Mouse (Mus musculus) hindbrain, embryonic 15.5 days (tissue): Measurements from ENCODE around the gene Scamp5. TPM values are rescaled to one million over a fixed set of nuclear protein-coding genes. Genes with fewer than 3 reads are reported as not detected.

Experiments
- ATAC-seq: fragments of 200-750 bp; cut with Nextera tagmentation; 2 replicates; pipeline ENCODE4 v1.8.0; 2017; ENCODE audit warnings: low read depth, moderate number of reproducible peaks, moderate TSS enrichment; ENCODE audit not compliant: low FRiP score
- H3K27ac ChIP-seq: fragments of 300-500 bp; sonication (generic); replicated peaks from 2 replicates; pipeline ENCODE4 v1.5.1; 2015; ENCODE audit warnings: mild to moderate bottlenecking, inconsistent platforms
- H3K27me3 ChIP-seq: fragments of 300-500 bp; sonication (generic); 2 replicates; pipeline ENCODE4 v1.6.1; 2015; ENCODE audit warnings: control low read depth, inconsistent platforms
- H3K36me3 ChIP-seq: fragments of 300-500 bp; sonication (generic); 2 replicates; pipeline ENCODE4 v1.6.1; 2015; ENCODE audit warnings: control low read depth, inconsistent platforms
- H3K4me1 ChIP-seq: fragments of 300-500 bp; sonication (generic); replicated peaks from 2 replicates; pipeline ENCODE4 v1.6.1; 2015; ENCODE audit warnings: control low read depth, inconsistent platforms
- H3K4me2 ChIP-seq: fragments of 300-500 bp; sonication (generic); 2 replicates; pipeline ENCODE4 v1.6.1; 2015; ENCODE audit warnings: moderate library complexity, mild to moderate bottlenecking, inconsistent platforms
- H3K4me3 ChIP-seq: fragments of 300-500 bp; sonication (generic); 2 replicates; pipeline ENCODE4 v1.5.1; 2015; ENCODE audit warnings: mild to moderate bottlenecking, inconsistent platforms
- H3K9ac ChIP-seq: fragments of 300-500 bp; sonication (generic); 2 replicates; pipeline ENCODE4 v1.6.1; 2015; ENCODE audit warnings: inconsistent platforms
- H3K9me3 ChIP-seq: fragments of 300-500 bp; sonication (generic); 2 replicates; pipeline ENCODE4 v1.6.1; 2016; ENCODE audit warnings: control low read depth, inconsistent platforms
- WGBS: fragments of 180-500 bp; shearing (Covaris S2); methylation state at CpG from one replicate; pipeline ENCODE4 v1.1.7; 2015; 5-methylcytosine and 5-hydroxymethylcytosine counted together
- polyA plus RNA-seq: library from polyadenylated mRNA; unstranded; fragments of >200 nt; fragmentation: Nextera tagmentation; extraction: Ambion mirVana; gene quantifications from 2 replicates; pipeline ENCODE4 v1.2.1, GENCODE M21; 2015

Gene Scamp5
- polyA plus RNA-seq, 1 experiment from 2014 or later: 139 TPM

DNA sequence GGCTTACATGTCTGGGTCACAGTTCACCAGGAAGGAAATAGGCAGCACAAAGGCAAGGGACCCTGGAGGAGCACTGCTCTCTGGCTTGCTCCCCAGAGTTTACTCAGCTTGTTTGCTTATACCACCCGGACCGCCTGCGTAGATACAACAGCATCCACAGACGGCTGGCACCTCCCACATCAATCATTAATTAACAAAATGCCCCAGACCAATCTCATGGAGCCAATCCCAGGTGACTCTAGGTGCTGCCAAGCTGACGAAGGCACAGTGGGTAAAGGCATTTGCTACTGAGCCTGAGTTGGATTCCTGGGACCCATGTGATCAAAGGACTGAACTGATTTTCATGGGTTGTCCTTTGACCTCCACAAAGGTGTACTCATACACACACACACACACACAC, 29.4 kb upstream of the Scamp5 start:
- peaks cover 26% of the 10 kb centered on the region for H3K4me1 ChIP-seq
- no peak overlapping the region for H3K27ac ChIP-seq
- no peak for ATAC-seq
- no peak overlapping the region for H3K9ac ChIP-seq
- WGBS: 60% methylated on average over 5 of the region's 5 CpGs
- peaks cover 3% of the 10 kb centered on the region; the same call in 1 of the 2 replicates for H3K27me3 ChIP-seq
- no peaks in the 10 kb centered on the region for H3K36me3 ChIP-seq
- no peak overlapping the region for H3K4me3 ChIP-seq
- no peak overlapping the region for H3K4me2 ChIP-seq
- no peaks in the 10 kb centered on the region for H3K9me3 ChIP-seq

DNA sequence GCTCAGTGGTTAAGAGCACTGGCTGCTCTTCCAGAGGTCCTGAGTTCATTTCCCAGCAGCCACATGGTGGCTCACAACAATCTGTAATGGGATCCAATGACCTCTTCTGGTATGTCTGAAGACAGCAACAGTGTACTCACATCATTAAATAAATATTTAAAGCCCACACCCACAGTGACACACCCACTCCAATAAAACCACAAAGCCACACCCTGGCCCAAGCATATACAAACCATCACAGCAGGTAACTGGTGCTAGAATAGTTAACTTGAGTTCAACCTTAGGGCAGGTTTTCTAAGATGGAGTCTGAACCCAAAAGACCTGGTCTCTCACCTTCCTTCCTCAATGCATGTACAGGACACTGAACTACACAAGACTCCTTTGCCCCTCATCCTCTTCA, 27.1 kb upstream of the Scamp5 start:
- Histone ChIP-seq H3K4me3 (no peak overlapping the region), H3K9me3 (no peaks in the 10 kb centered on the region)
- no peak for ATAC-seq

DNA sequence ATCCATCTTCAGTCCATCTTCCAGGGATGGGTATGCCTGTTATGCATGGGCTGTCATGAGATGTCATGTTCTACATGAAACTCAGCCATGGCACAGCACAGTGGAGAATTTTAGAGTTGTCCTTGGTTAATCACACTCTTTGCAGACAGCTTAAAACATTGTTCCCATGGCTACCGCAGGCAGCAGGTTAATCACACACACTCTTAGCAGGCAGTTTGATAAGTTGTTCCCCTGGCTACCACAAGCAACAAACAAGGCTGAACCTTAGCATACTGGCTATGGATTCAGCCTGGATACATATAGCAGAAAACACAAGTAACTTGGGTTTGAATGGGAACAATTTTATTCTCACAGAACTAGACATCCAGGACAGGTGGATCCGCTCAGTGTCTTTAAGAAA, 25.7 kb upstream of the Scamp5 start:
- Histone ChIP-seq H3K4me3 (no peak overlapping the region), H3K9ac (no peak overlapping the region), H3K9me3 (no peaks in the 10 kb centered on the region), H3K27ac (no peak overlapping the region), H3K27me3 (no peaks in the 10 kb centered on the region), H3K4me2 (no peak overlapping the region), H3K4me1 (peaks cover 8% of the 10 kb centered on the region), H3K36me3 (no peaks in the 10 kb centered on the region)
- WGBS: 92% methylated on average over 2 of the region's 2 CpGs
- ATAC-seq: no peak

More for the DNA sequence above, 27.1 kb upstream of the Scamp5 start:
- no peaks in the 10 kb centered on the region for H3K36me3 ChIP-seq
- no peak overlapping the region for H3K9ac ChIP-seq
- H3K4me2 ChIP-seq: no peak overlapping the region
- H3K4me1 ChIP-seq: peaks cover 11% of the 10 kb centered on the region
- no peaks in the 10 kb centered on the region; the same call in 1 of the 2 replicates for H3K27me3 ChIP-seq
- H3K27ac ChIP-seq: no peak overlapping the region

DNA sequence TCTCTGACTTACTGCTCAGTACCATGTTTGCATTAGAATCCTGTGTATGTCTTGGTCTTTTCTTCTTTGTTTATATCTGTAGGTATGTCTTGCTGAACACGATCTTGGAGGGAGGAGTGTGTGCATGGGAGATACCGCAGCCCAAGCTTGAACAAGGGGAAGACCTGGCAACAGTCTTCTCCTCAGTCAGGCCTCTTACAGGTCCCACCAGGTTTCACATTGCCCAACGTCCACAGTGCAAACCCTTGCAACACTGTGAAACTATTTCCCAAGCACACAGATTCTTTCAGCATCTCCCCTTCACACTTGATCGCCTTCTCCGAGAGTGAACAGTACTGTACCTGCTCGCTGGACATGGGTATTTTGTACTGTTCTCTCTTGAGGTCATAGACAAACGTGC, 19.9 kb upstream of the Scamp5 start:
- Histone ChIP-seq H3K27me3 (no peaks in the 10 kb centered on the region), H3K4me3 (no peak overlapping the region), H3K36me3 (no peaks in the 10 kb centered on the region), H3K9me3 (no peaks in the 10 kb centered on the region), H3K27ac (no peak overlapping the region), H3K9ac (no peak overlapping the region), H3K4me1 (0 out of 2 replicates have a peak, but pooled peaks cover 3% of the 10 kb centered on the region), H3K4me2 (no peak overlapping the region)
- ATAC-seq: no peak
- WGBS: 77% methylated on average over 7 of the region's 7 CpGs

DNA sequence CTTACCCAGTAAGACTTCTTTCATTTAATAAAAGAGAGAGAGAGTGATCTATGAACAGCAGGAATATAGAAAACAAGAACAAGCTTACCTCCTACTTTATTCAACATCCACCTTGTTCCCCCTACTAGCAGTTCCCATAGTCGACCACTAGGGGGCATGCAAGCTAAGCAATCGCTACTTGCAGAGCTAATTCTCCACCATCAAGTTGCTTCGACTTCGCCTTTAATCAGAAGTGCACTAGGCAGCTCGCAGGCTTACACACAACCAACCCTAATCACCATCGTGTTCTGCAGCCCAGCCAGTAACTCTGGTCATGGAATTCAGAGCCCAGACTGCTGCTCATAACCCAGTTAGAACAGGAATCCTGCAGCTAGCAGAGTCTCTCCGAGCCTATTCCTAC, 17.9 kb upstream of the Scamp5 start:
- H3K9ac ChIP-seq: no peak overlapping the region
- H3K27me3 ChIP-seq: no peaks in the 10 kb centered on the region
- ATAC-seq: peak; percentile 65; the same call in 1 of the 2 replicates
- no peaks in the 10 kb centered on the region for H3K36me3 ChIP-seq
- H3K4me1 ChIP-seq: 0 out of 2 replicates have a peak, but pooled peaks cover 3% of the 10 kb centered on the region
- no peaks in the 10 kb centered on the region for H3K9me3 ChIP-seq
- H3K4me3 ChIP-seq: no peak overlapping the region
- no peak overlapping the region for H3K27ac ChIP-seq
- 14% methylated on average over 7 of the region's 7 CpGs for WGBS
- no peak overlapping the region for H3K4me2 ChIP-seq

DNA sequence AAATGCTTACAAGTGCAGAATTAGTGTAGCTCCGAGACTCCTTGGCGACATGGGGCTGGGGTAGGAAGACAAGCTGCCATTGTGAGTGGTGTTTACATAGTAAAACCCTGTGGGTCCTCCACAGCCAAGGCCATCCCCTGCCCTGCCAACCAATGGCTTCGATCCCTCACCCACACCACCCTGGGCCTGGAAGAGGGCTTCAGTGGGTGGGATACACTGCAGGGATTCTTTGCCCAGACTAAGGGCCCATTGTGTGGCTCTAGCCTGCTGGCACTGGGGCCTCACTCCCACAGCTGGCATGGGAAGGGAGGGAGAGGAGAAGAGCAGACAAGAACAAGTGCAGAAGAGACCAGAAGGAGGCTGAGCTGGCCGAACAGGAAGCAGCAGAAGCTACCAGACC, 1.1 kb upstream of the Scamp5 start:
- H3K9me3 ChIP-seq: no peaks in the 10 kb centered on the region
- no peak overlapping the region for H3K27ac ChIP-seq
- peaks cover 37% of the 10 kb centered on the region for H3K4me1 ChIP-seq
- H3K27me3 ChIP-seq: no peaks in the 10 kb centered on the region
- 56% methylated on average over 4 of the region's 4 CpGs for WGBS
- no peaks in the 10 kb centered on the region for H3K36me3 ChIP-seq
- H3K4me3 ChIP-seq: no peak overlapping the region
- H3K9ac ChIP-seq: no peak overlapping the region
- H3K4me2 ChIP-seq: peak overlapping the region; percentile 83
- peak; percentile 36; the same call in 1 of the 2 replicates for ATAC-seq

DNA sequence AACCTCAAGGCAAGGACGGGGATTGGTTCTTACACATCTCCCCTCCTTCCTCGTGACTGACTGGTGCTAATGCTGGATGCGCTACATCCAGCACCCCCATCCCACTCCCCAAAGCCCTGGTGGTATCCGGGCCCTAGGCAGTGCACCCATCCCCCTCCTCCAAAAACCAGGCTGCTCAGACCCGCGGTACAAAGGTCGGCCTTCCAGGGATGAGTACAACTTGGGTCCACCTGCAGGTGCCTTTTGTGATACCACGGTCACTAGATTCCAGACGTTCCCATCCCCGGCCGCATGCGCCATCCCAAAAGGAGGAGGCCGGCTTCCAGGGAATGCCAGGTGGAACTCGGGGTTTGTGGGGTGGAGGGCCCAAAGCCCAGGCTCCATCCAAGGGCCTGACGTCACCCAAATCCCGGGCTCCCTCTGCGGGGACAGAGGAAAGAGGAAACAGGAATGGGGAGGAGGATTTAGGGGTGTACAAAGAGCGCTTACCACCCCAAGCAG, 539 bp downstream of the Scamp5 start:
- H3K4me2 ChIP-seq: peak overlapping the region; percentile 83
- H3K27ac ChIP-seq: peak overlapping the region; percentile 92
- no peaks in the 10 kb centered on the region for H3K36me3 ChIP-seq
- H3K9me3 ChIP-seq: no peaks in the 10 kb centered on the region
- peaks cover 37% of the 10 kb centered on the region for H3K4me1 ChIP-seq
- peak overlapping the region; percentile 74 for H3K4me3 ChIP-seq
- H3K27me3 ChIP-seq: no peaks in the 10 kb centered on the region
- ATAC-seq: peak; percentile 76
- WGBS: 1% methylated on average over 18 of the region's 18 CpGs
- peak overlapping the region; percentile 92 for H3K9ac ChIP-seq

DNA sequence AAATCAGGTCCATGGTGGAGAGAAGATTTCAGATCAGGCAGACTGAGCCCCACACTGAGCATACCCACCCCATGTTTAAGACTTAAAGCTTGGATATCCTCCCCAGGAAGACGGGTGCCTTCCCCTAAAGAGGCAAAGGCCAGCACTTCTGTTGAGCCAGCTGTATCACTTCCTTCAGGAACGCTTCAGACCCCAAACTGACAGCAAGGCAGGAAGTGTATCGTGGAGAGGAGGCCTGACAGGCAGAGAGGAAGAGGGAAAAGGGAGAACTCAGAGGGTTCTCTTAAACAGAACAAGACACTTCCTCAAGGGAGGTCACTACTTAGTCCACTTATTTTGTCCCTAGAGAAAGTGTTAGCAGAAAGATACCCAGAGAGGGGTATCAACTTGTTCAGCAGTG, 1.8 kb downstream of the Scamp5 start:
- H3K9ac ChIP-seq: no peak overlapping the region
- H3K4me2 ChIP-seq: peak overlapping the region; percentile 83
- peaks cover 37% of the 10 kb centered on the region for H3K4me1 ChIP-seq
- ATAC-seq: no peak
- peak overlapping the region; percentile 74 for H3K4me3 ChIP-seq
- H3K27ac ChIP-seq: no peak overlapping the region
- H3K36me3 ChIP-seq: no peaks in the 10 kb centered on the region
- no peaks in the 10 kb centered on the region for H3K27me3 ChIP-seq
- no peaks in the 10 kb centered on the region for H3K9me3 ChIP-seq
- WGBS: 73% methylated on average over 3 of the region's 3 CpGs

DNA sequence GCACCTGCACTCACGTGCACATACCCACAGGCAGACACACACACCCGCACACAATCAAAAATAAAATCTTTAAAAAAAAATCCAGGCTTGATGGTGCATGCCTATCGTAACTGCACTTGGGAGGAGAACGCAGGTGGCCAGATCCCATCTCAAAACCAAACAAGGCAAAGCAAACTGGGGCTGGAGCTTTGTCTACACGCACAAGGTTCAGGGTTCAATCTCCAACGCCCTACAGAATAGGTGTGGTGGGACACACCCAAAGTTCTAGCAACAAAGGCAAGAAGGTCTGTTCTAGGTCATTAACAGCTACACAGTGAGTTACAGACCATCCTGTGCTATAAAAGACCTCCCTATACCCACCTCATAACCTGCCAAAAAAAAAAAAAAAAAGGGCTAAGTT, 5.0 kb downstream of the Scamp5 start:
- WGBS: 86% methylated on average over 6 of the region's 6 CpGs
- H3K36me3 ChIP-seq: no peaks in the 10 kb centered on the region
- ATAC-seq: no peak
- H3K27me3 ChIP-seq: no peaks in the 10 kb centered on the region
- no peak overlapping the region for H3K4me2 ChIP-seq
- no peak overlapping the region for H3K9ac ChIP-seq
- no peaks in the 10 kb centered on the region for H3K9me3 ChIP-seq
- H3K27ac ChIP-seq: no peak overlapping the region
- no peak overlapping the region for H3K4me3 ChIP-seq
- H3K4me1 ChIP-seq: peaks cover 27% of the 10 kb centered on the region

DNA sequence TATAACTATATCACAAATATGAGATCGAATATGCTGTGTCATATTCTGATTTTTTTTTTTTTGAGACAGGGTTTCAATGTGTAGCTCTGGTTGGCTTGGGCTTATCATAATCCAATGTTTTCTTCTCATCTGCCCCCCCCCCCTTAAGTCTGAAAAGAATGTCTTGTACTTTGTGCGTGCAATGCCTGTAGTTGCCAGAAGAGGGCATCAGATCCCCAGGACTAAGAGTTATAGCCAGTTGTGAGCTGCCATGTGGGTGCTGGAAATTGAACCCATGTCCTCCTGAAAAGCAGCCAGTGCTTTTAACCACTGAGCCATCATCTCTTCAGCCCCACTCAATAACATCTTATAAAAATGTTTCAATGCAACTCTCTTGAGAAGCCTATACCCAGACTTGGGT, 8.2 kb downstream of the Scamp5 start:
- Histone ChIP-seq H3K4me1 (peaks cover 7% of the 10 kb centered on the region; the same call in 1 of the 2 replicates), H3K9me3 (no peaks in the 10 kb centered on the region), H3K27ac (no peak overlapping the region), H3K36me3 (no peaks in the 10 kb centered on the region), H3K4me3 (no peak overlapping the region), H3K4me2 (no peak overlapping the region), H3K27me3 (no peaks in the 10 kb centered on the region), H3K9ac (no peak overlapping the region)
- no peak for ATAC-seq
- 100% methylated on average over 2 of the region's 2 CpGs for WGBS

DNA sequence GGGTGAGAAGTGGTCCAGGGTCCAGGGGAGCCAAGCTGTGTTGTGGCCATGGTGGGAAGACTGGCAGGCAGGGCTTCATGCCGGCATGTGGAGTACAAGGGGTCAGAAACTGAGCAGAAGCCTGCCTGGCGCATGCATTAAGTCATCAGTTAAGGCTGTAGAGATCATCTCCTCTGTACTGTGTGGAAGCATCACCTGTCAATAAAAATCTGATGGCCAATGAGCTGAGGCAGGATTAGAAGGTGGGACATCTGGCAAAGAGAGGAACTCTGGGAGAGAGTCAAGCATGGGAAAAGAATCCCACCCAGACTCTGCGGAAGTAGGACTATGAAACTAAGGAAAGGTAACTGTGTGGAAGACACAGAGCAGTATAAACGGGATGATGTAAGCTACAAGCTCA, 14.3 kb downstream of the Scamp5 start:
- Histone ChIP-seq H3K36me3 (peaks cover 27% of the 10 kb centered on the region), H3K27ac (no peak overlapping the region), H3K9ac (no peak overlapping the region), H3K4me1 (no peaks in the 10 kb centered on the region), H3K27me3 (no peaks in the 10 kb centered on the region), H3K4me3 (no peak overlapping the region), H3K4me2 (no peak overlapping the region), H3K9me3 (no peaks in the 10 kb centered on the region)
- ATAC-seq: no peak
- 92% methylated on average over 4 of the region's 4 CpGs for WGBS

DNA sequence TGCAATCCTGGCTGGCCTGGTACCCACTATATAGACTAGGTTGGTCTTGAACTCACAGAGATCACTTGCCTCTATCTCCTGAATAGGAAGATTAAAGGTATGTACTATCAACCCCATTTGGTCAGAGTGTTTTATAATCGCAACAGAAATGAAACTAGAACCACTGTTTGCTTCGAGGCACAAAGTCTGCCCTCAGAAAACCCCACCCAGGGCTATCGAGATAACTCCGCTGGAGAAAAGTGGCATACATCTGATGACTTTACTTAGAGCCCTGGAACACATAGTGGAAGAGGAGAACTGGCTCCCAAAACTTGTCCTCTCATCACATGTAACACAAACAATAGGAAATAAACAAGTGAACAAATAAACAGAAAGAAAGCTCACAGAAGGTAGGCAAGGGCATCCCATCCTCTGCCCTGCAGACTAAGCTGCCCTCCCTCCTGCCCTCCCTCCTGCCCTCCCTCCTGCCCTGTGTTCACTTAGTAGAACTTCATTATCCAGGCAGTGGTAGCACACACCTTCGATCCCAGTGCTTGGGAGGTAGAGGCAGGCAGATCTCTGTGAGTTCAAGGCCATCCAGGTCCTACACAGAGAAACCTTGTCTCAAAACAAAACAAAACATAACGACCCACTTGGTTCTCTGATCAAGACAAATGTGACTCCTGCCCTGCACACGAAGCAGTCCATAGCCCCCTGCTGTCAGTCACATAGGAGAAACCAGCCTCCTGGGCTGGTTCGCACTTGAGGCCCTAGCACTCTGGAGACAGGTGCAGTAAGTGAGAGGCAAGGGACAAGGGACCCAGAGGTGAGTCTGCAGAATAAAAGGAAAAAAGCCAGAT, 15.0 kb downstream of the Scamp5 start:
- no peaks in the 10 kb centered on the region for H3K4me1 ChIP-seq
- ATAC-seq: no peak
- peaks cover 33% of the 10 kb centered on the region for H3K36me3 ChIP-seq
- no peak overlapping the region for H3K4me3 ChIP-seq
- H3K4me2 ChIP-seq: no peak overlapping the region
- H3K9me3 ChIP-seq: no peaks in the 10 kb centered on the region
- 84% methylated on average over 8 of the region's 8 CpGs for WGBS
- no peak overlapping the region for H3K9ac ChIP-seq
- no peak overlapping the region for H3K27ac ChIP-seq
- no peaks in the 10 kb centered on the region for H3K27me3 ChIP-seq
